Mouse (Mus musculus) kidney, postnatal 36 days (tissue): ENCODE data around the gene Capn10.
A peak's percentile ranks its signal among the peaks of the same experiment; 100 is the strongest.

Experiments
- DNase-seq, 2 experiments: peaks; one replicate each; pipeline ENCODE4 v3.0.0; 2021 to 2022; ENCODE audit warnings: mixed read lengths in 2 of 2

Gene Capn10

GRCm38 (mm10) chr1:92979073-92979602 lies 45.0 kb downstream of the Capn10 start:
- DNase-seq, result no peak

GRCm38 (mm10) chr1:92981056-92981845 lies 47.1 kb downstream of the Capn10 start:
- peak; percentile 65 to 78 for DNase-seq

- DNase-seq, result no peak
Observed at GRCm38 (mm10) chr1:92982931-92983605, 48.9 kb downstream of the Capn10 start.

- no peak for DNase-seq
Observed at GRCm38 (mm10) chr1:92984999-92985398, 50.8 kb downstream of the Capn10 start.

- no peak for DNase-seq
Observed at GRCm38 (mm10) chr1:92988894-92989293, 54.7 kb downstream of the Capn10 start.

- no peak for DNase-seq
Observed at GRCm38 (mm10) chr1:92989891-92990290, 55.7 kb downstream of the Capn10 start.

- DNase-seq, result no peak
Observed at GRCm38 (mm10) chr1:92992214-92992855, 58.2 kb downstream of the Capn10 start.

- DNase-seq, result no peak
Observed at GRCm38 (mm10) chr1:92992880-92993279, 58.7 kb downstream of the Capn10 start.
